Mouse (Mus musculus): ENCODE data around the gene Magi1. TPM values are rescaled to one million over a fixed set of nuclear protein-coding genes. Genes with fewer than 3 reads are reported as not detected.

The Magi1 gene
- polyA plus RNA-seq, 1 experiment from 2014 or later, result 36.2 TPM

DNA sequence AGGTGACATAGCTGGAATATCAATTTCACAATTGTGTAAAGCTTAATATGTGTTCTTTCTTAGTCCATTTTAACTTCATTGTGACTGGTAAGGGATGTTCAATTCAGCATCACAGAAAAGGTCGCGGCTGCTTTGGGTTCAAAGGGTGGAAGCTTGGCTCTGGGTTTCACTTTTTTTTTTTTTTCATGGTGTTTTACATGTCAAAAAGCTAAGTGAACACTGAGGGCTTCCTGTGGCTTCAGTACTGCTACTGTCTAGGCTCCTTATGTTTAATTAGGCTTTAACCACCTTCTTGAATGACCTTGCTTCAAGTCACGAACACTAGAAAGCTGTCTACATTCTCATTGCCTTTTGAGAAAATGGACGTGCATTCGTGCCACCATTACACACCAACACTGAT is 579.4 kb downstream of the Magi1 start:
- H3K36me3 ChIP-seq (ENCODE audit: control insufficient read depth, insufficient read depth), result 0 out of 2 replicates have a peak, but pooled peaks cover 2% of the 10 kb centered on the region
- no peak for ATAC-seq
- H3K9me3 ChIP-seq (ENCODE audit: control insufficient read depth, low read length), result no peaks in the 10 kb centered on the region
- no peaks in the 10 kb centered on the region for H3K27me3 ChIP-seq (replicated peaks; ENCODE audit: control insufficient read depth, insufficient read depth, low read length)
- no peak overlapping the region for H3K27ac ChIP-seq (ENCODE audit: low read length)
- H3K9ac ChIP-seq (replicated peaks; ENCODE audit: low read depth, low read length), result no peak overlapping the region
- H3K4me1 ChIP-seq (replicated peaks; ENCODE audit: control insufficient read depth, insufficient read depth, low read length), result no peaks in the 10 kb centered on the region
- no peak overlapping the region for H3K4me2 ChIP-seq (ENCODE audit: low read length)
- 65% methylated on average over 5 of the region's 5 CpGs for WGBS
- no peak overlapping the region for H3K4me3 ChIP-seq (replicated peaks; ENCODE audit: low read length)

DNA sequence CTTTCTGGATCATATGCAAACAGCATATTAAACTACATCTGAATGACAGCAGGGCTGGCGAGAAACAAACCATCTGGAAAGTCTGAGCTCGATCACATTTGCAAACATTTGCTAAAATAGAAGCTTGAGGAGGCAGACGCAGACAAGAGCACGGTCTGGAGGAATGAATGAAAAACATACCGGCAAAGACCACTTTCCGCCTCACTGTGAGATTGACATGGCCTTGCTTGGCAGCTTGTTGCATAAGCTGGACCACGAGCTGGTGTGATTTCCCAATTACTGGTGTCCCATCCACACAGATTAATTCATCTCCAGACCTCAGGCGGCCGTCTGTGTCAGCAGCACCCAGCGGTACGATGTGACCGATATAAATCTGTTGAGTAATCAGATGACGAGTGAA is 584.3 kb downstream of the Magi1 start:
- Histone ChIP-seq H3K27me3 (replicated peaks; ENCODE audit: control insufficient read depth, insufficient read depth, low read length) (no peaks in the 10 kb centered on the region), H3K4me1 (replicated peaks; ENCODE audit: control insufficient read depth, insufficient read depth, low read length) (no peaks in the 10 kb centered on the region), H3K9ac (replicated peaks; ENCODE audit: low read depth, low read length) (no peak overlapping the region), H3K27ac (ENCODE audit: low read length) (peak overlapping the region; percentile 58; the same call in 1 of the 2 replicates), H3K4me2 (ENCODE audit: low read length) (no peak overlapping the region), H3K4me3 (replicated peaks; ENCODE audit: low read length) (no peak overlapping the region), H3K9me3 (ENCODE audit: control insufficient read depth, low read length) (no peaks in the 10 kb centered on the region), H3K36me3 (ENCODE audit: control insufficient read depth, insufficient read depth) (0 out of 2 replicates have a peak, but pooled peaks cover 9% of the 10 kb centered on the region)
- ATAC-seq, result peak; percentile 65
- WGBS, result 65% methylated on average over 13 of the region's 13 CpGs

DNA sequence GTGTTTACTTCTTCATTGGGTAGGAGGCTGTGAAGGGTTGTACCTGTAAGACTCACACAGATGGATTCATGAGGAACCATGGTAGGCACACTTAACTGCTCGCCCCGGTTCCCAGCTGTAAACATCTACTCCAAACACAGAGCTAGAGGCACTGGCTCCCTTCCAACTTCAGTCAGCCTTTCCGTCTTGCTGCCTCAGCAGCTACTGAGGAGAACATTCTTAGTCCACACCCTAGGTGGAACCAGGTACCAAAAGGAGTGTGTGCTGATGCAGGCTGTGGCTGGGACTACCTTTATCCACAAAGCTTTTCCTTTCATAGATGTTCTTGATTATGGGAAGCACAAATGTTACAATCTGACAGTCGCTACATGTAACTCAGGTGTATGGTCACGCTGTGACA is 585.8 kb downstream of the Magi1 start:
- no peak overlapping the region for H3K9ac ChIP-seq (replicated peaks; ENCODE audit: low read depth, low read length)
- no peak overlapping the region for H3K4me2 ChIP-seq (ENCODE audit: low read length)
- no peak for ATAC-seq
- no peak overlapping the region for H3K27ac ChIP-seq (ENCODE audit: low read length)
- no peaks in the 10 kb centered on the region for H3K9me3 ChIP-seq (ENCODE audit: control insufficient read depth, low read length)
- no peaks in the 10 kb centered on the region for H3K27me3 ChIP-seq (replicated peaks; ENCODE audit: control insufficient read depth, insufficient read depth, low read length)
- WGBS, result 75% methylated on average over 5 of the region's 5 CpGs
- H3K36me3 ChIP-seq (ENCODE audit: control insufficient read depth, insufficient read depth), result 0 out of 2 replicates have a peak, but pooled peaks cover 9% of the 10 kb centered on the region
- no peak overlapping the region for H3K4me3 ChIP-seq (replicated peaks; ENCODE audit: low read length)
- no peaks in the 10 kb centered on the region for H3K4me1 ChIP-seq (replicated peaks; ENCODE audit: control insufficient read depth, insufficient read depth, low read length)

DNA sequence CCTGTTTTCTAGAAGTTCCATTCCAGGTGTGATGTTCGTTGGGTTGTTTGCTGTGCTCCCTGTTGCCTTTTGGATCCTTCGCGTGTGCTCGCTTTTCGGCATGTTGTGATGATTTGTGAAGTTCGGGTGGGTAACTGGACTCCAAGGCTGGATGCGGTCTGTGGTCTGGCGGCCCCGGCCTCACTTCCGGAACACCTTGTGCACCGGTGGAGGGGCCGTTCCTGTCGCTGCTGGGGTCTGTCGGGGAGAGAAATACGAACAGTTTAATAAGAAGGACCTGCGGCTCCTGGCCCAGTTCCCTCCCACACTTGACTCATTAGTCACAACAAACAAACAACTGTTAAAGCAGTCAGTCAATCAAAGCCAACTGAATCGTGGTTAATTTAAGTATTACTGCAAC is 605.0 kb downstream of the Magi1 start:
- Histone ChIP-seq H3K27me3 (replicated peaks; ENCODE audit: control insufficient read depth, insufficient read depth, low read length) (no peaks in the 10 kb centered on the region), H3K4me2 (ENCODE audit: low read length) (no peak overlapping the region), H3K36me3 (ENCODE audit: control insufficient read depth, insufficient read depth) (peaks cover 3% of the 10 kb centered on the region; the same call in 1 of the 2 replicates), H3K9ac (replicated peaks; ENCODE audit: low read depth, low read length) (no peak overlapping the region), H3K4me3 (replicated peaks; ENCODE audit: low read length) (no peak overlapping the region), H3K4me1 (replicated peaks; ENCODE audit: control insufficient read depth, insufficient read depth, low read length) (no peaks in the 10 kb centered on the region), H3K27ac (ENCODE audit: low read length) (no peak overlapping the region), H3K9me3 (ENCODE audit: control insufficient read depth, low read length) (no peaks in the 10 kb centered on the region)
- 76% methylated on average over 17 of the region's 17 CpGs for WGBS
- ATAC-seq, result no peak

DNA sequence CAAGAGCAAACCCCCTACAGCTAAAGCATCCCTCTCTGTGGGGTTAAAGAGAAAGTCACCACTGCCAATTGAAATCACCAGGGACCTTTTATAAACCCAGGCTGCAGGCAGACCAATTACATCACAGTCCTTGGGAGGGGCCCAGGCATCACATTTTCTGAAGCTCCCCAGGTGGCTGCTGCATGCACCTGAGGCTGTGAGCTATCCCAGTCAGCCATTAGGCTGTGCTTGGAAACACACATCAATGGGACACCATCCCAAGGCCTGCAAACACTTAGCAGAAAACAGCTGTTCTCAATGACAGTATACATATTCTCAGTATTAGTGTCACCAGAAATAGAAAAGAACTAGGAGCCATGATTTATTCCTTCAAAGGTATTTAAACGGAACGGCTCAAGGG is 617.0 kb downstream of the Magi1 start:
- ATAC-seq, result no peak
- 32% methylated on average over 2 of the region's 2 CpGs for WGBS

DNA sequence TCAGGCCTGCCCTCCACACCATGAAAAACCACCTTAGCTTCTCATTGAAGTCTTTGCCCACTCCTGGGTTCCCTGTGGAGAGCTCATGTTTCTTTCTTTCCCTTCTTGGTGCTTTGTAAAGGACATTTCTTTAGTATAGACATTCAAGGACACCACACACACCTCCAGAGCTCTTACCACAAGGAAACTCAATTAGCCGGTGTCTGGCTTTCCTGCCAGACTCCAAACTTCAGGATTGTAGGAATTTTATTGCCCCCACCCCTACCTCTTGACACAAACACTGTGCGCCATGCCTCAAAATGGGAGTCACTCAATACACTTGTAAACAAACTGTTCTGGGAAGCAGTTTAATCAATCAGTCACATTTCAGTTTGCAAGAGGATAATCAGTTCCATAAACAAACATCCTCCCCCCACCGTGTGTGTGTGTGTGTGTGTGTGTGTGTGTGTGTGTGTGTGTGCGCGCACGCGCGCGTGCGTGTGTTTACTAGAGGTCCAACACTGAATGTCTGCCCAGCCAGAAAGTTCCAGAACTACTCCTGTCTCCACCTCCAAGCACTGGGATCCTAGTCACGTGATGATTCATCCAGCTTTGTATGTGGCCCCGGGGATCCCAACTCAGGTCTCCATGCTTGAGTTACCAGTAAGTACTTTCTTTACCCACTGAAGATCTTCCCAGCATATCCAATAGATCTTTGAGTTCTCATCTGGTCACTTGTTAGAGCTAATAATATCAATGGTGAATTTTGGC is 618.5 kb downstream of the Magi1 start:
- Histone ChIP-seq H3K27me3 (replicated peaks; ENCODE audit: control insufficient read depth, insufficient read depth, low read length) (no peaks in the 10 kb centered on the region), H3K4me1 (replicated peaks; ENCODE audit: control insufficient read depth, insufficient read depth, low read length) (no peaks in the 10 kb centered on the region), H3K9me3 (ENCODE audit: control insufficient read depth, low read length) (no peaks in the 10 kb centered on the region), H3K27ac (ENCODE audit: low read length) (no peak overlapping the region), H3K9ac (replicated peaks; ENCODE audit: low read depth, low read length) (no peak overlapping the region), H3K36me3 (ENCODE audit: control insufficient read depth, insufficient read depth) (no peaks in the 10 kb centered on the region), H3K4me2 (ENCODE audit: low read length) (no peak overlapping the region), H3K4me3 (replicated peaks; ENCODE audit: low read length) (no peak overlapping the region)
- no peak for ATAC-seq
- 95% methylated on average over 12 of the region's 12 CpGs for WGBS

More for the DNA sequence above, 617.0 kb downstream of the Magi1 start:
- no peak overlapping the region for H3K9ac ChIP-seq (replicated peaks; ENCODE audit: low read depth, low read length)
- H3K27me3 ChIP-seq (replicated peaks; ENCODE audit: control insufficient read depth, insufficient read depth, low read length), result no peaks in the 10 kb centered on the region
- H3K4me1 ChIP-seq (replicated peaks; ENCODE audit: control insufficient read depth, insufficient read depth, low read length), result no peaks in the 10 kb centered on the region
- no peak overlapping the region for H3K4me2 ChIP-seq (ENCODE audit: low read length)
- no peaks in the 10 kb centered on the region for H3K9me3 ChIP-seq (ENCODE audit: control insufficient read depth, low read length)
- no peak overlapping the region for H3K27ac ChIP-seq (ENCODE audit: low read length)
- no peaks in the 10 kb centered on the region for H3K36me3 ChIP-seq (ENCODE audit: control insufficient read depth, insufficient read depth)
- H3K4me3 ChIP-seq (replicated peaks; ENCODE audit: low read length), result no peak overlapping the region

DNA sequence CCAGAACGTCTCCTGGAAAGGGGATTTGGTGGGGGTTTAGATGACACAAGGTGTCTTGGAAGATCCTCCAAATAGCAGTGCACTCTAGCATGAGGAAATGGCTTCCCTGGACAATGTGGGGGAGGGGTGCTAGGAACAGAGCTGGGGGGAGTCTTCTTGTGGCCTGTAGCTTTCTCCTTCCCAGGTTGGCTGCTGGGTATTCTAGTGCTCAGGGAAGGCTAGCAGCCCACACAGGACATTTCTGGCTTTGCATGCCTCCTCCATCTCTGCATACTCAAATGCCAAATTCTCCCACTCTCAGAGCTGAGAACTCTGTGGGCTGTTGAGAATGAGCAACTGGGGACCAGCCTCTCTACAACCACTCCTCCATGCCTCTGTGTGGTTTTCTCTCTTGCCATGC is 622.6 kb downstream of the Magi1 start:
- H3K9me3 ChIP-seq (ENCODE audit: control insufficient read depth, low read length), result no peaks in the 10 kb centered on the region
- no peak overlapping the region for H3K4me3 ChIP-seq (replicated peaks; ENCODE audit: low read length)
- H3K27me3 ChIP-seq (replicated peaks; ENCODE audit: control insufficient read depth, insufficient read depth, low read length), result no peaks in the 10 kb centered on the region
- H3K9ac ChIP-seq (replicated peaks; ENCODE audit: low read depth, low read length), result no peak overlapping the region
- no peak for ATAC-seq
- no peaks in the 10 kb centered on the region for H3K4me1 ChIP-seq (replicated peaks; ENCODE audit: control insufficient read depth, insufficient read depth, low read length)
- H3K4me2 ChIP-seq (ENCODE audit: low read length), result no peak overlapping the region
- no peak overlapping the region for H3K27ac ChIP-seq (ENCODE audit: low read length)
- H3K36me3 ChIP-seq (ENCODE audit: control insufficient read depth, insufficient read depth), result no peaks in the 10 kb centered on the region
- WGBS, result 17% methylated on average over 1 of the region's 1 CpGs

DNA sequence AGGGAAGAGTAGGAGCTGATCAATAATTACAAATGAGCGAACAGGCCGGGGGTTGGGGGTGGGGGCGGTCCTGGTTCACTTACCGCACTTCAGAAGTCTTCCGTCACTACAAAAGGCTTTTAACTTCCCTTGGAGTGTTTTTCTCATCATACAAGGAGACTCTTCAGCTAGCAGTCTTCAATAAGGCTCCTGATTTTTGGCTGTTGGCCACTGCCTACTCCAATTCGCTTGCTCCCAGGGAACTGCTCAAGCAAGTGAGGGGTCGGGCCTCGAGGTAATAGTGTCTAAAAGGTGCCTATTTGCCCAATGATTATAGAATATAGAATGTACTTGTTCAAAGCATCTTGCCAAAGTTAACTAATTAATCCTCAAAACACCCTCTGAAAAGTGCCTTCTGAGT is 624.2 kb downstream of the Magi1 start:
- no peaks in the 10 kb centered on the region for H3K4me1 ChIP-seq (replicated peaks; ENCODE audit: control insufficient read depth, insufficient read depth, low read length)
- ATAC-seq, result no peak
- H3K4me2 ChIP-seq (ENCODE audit: low read length), result no peak overlapping the region
- no peak overlapping the region for H3K9ac ChIP-seq (replicated peaks; ENCODE audit: low read depth, low read length)
- WGBS, result 27% methylated on average over 8 of the region's 8 CpGs
- no peaks in the 10 kb centered on the region for H3K36me3 ChIP-seq (ENCODE audit: control insufficient read depth, insufficient read depth)
- H3K4me3 ChIP-seq (replicated peaks; ENCODE audit: low read length), result no peak overlapping the region
- no peaks in the 10 kb centered on the region for H3K27me3 ChIP-seq (replicated peaks; ENCODE audit: control insufficient read depth, insufficient read depth, low read length)
- H3K9me3 ChIP-seq (ENCODE audit: control insufficient read depth, low read length), result no peaks in the 10 kb centered on the region
- no peak overlapping the region for H3K27ac ChIP-seq (ENCODE audit: low read length)

DNA sequence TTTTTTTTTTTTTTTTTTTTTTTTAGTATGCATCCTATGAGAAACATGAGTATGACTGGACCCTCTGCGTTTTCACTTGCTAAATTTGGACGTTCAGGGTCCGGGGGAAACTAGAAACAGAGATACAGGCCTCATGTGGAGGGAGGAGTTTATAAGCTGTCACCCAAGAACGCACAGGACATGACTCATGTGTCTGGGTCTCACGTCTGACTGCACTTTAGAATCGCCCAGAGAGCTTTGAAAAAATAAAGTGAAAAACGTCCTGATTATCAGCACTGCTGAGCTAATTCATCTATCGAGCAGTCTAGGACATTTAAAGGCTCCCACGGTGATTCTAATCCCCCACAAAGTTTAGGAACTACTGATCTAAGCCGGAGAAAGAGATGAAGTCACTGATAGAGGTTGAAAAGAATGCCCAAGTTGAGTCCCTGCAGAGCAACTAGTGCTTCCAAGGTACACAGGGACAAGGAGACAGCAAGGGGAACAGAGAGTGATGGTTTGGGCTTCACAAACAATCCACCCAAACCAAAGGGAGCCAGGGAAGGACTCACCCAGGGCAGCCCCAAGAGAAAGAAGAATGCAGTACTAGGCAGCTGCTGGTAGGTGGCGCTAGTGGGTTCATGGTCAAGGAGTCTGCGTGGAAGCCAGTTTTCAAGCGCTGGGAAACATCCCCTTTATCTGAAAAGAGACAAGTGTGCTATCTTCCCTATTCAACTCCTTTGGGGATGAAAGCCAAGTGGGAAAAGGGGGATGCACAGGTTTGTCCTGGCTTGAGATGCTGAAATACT is 626.3 kb downstream of the Magi1 start:
- no peaks in the 10 kb centered on the region for H3K4me1 ChIP-seq (replicated peaks; ENCODE audit: control insufficient read depth, insufficient read depth, low read length)
- no peaks in the 10 kb centered on the region for H3K36me3 ChIP-seq (ENCODE audit: control insufficient read depth, insufficient read depth)
- no peak overlapping the region for H3K4me2 ChIP-seq (ENCODE audit: low read length)
- 39% methylated on average over 13 of the region's 13 CpGs for WGBS
- H3K9me3 ChIP-seq (ENCODE audit: control insufficient read depth, low read length), result no peaks in the 10 kb centered on the region
- H3K27ac ChIP-seq (ENCODE audit: low read length), result no peak overlapping the region
- ATAC-seq, result no peak
- no peak overlapping the region for H3K4me3 ChIP-seq (replicated peaks; ENCODE audit: low read length)
- no peak overlapping the region for H3K9ac ChIP-seq (replicated peaks; ENCODE audit: low read depth, low read length)
- H3K27me3 ChIP-seq (replicated peaks; ENCODE audit: control insufficient read depth, insufficient read depth, low read length), result no peaks in the 10 kb centered on the region

Measured in forebrain, embryonic 16.5 days (tissue).